Mouse (Mus musculus): Measurements from ENCODE around the gene Mfsd7a.

DNA sequence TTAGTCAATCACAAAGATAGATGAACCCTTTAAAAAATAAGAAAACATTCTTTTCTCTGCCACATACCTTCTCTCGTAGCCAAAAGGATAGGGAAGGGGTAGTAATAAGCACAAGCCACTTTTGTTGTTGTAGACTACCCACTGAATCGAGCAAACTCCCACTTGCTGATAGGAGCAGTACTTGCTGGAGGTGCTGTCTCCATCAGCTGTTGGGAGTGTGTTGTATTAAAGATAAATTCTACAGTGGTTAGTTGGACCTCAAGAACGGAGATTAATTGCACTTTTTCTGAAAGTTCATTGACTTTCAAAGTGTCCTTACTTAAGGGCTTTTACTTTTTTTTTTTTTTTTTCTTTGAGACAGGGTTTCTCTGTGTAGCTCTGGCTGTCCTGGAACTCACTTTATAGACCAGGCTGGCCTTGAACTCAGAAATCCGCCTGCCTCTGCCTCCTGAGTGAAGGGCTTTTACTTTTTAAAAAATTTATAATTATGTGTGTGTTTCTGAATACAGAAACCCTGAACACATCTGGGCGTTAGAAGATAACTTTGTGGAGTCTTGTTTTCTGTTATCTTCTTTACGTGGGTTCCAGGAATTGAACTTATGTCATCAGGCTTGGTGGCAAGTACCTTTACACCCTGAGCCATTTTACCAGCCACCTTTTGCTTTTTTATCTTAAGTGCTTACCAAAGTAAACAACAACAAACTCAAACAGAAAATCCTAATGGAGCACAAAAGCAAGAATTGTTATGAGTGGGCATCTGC is 16.6 kb upstream of the Mfsd7a start:
- no peak for TF ChIP-seq POLR2A (IDR thresholded peaks at IDR 0.05; ENCODE audit: extremely low read depth, insufficient read depth, low read length)
- TF ChIP-seq CTCF (IDR thresholded peaks at IDR 0.05; ENCODE audit: low read depth, low read length), result no peak

Data from liver, adult 2 months (tissue).